Mouse (Mus musculus): ENCODE data around the gene Vasn.

DNA sequence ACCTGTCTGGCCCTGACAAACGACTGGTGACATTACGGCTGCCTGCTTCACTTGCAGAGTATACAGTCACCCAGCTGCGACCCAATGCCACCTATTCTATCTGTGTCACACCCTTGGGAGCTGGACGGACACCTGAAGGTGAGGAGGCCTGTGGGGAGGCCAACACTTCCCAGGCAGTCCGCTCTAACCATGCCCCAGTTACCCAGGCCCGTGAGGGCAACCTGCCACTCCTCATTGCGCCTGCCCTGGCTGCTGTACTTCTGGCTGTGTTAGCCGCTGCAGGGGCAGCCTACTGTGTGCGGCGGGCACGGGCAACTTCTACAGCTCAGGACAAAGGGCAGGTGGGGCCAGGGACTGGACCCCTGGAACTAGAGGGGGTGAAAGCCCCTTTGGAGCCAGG, 10.0 kb downstream of the Vasn start:
- TF ChIP-seq CTCF (IDR thresholded peaks at IDR 0.05; ENCODE audit: borderline replicate concordance, insufficient read depth, low read depth, low read length) (no peak), POLR2A (IDR thresholded peaks at IDR 0.05; ENCODE audit: borderline replicate concordance, insufficient read depth, low read length) (no peak)
